Comparison of ENCODE assay signal across 19 mouse cellular contexts in the genomic region with DNA sequence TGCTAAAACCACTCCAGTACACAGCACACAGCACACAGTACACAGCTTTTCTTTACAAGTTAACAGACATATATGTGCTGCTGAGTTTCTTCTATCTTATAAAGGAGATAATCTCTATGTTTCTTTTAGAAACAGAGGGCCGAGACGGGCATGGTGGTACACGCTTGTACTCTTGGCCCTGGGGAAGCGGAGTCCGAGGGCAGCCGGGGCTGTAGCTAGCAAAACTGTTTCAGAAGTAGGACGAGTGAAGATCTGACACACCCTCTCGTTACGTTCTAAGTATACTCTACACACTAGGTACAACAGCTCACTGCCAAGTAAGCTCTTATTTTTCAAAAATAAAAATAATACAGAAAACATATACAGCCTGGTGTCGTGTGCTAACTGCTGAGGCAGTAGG. TPM values are rescaled to one million over a fixed set of nuclear protein-coding genes. Genes with fewer than 3 reads are reported as not detected.
DNase-seq lines count a peak whose midpoint lies in the region; TF ChIP-seq lines count a peak whose summit lies in the region.
"Had no signal": no experiment of that assay in that cellular context is flagged by ENCODE, and none has a peak within 500 bp of the region (broad histone marks: within the 10 kb centered on the region; RNA-seq: fewer than 3 reads in every experiment).

No protein-coding gene starts in this region.

- dilution Hi-C loops in CH12.LX (cut with MboI; ENCODE audit: extremely low pct_ligation_motif_present, extremely low pct_unique_long_range_greater_than_20kb, low sequenced_read_pairs) = no loop called here

- no peak overlapping the region for H3K27ac ChIP-seq in heart, embryonic 10.5 days
- H3K27ac ChIP-seq in heart, adult 2 months = no peak overlapping the region
- no peak overlapping the region for H3K27ac ChIP-seq in CH12.LX (ENCODE audit: insufficient read depth, low read depth)
- no peak overlapping the region for H3K27ac ChIP-seq in cerebellum, adult 2 months (ENCODE audit: insufficient read depth, low read length)

- no peak overlapping the region for H3K4me3 ChIP-seq in heart, embryonic 10.5 days
- H3K4me3 ChIP-seq in heart, adult 2 months = no peak overlapping the region
- H3K4me3 ChIP-seq in CH12.LX (replicated peaks in 1 of 3; ENCODE audit: low read depth in 2 of 3, low read length in 2 of 3, poor library complexity in 1 of 3) = no peak overlapping the region
- no peak overlapping the region for H3K4me3 ChIP-seq in cerebellum, adult 2 months (replicated peaks; ENCODE audit: insufficient read depth, low read depth, low read length)

- 92% methylated on average over 10 of the region's 10 CpGs for WGBS in heart, embryonic 10.5 days
- 90% methylated on average over 10 of the region's 10 CpGs for WGBS in heart, adult 2 months
- 95% methylated on average over 10 of the region's 10 CpGs for WGBS in cerebellum, adult 2 months

- intact Hi-C loops in heart, postnatal 10 days (cut with DNase I) = loop anchor here (10.0 kb wide), 1 partner anchor 224 kb away; a partner anchor contains a TSS
- intact Hi-C loops in heart, adult 2 months (cut with DNase I) = no loop called here

- H3K4me1 ChIP-seq in heart, embryonic 10.5 days = no peaks in the 10 kb centered on the region
- no peaks in the 10 kb centered on the region for H3K4me1 ChIP-seq in heart, adult 2 months (ENCODE audit: control insufficient read depth, insufficient read depth, low read length)
- H3K4me1 ChIP-seq in CH12.LX (ENCODE audit: control insufficient read depth in 1 of 2, insufficient read depth in 2 of 2) = peaks cover 0 to 1% of the 10 kb centered on the region in 2 experiments; a peak in 1 of 4 replicates
- no peaks in the 10 kb centered on the region for H3K4me1 ChIP-seq in cerebellum, adult 2 months (ENCODE audit: control insufficient read depth, insufficient read depth, low read length)

- no peaks in the 10 kb centered on the region for H3K79me2 ChIP-seq in heart, adult 2 months (replicated peaks; ENCODE audit: control insufficient read depth, insufficient read depth, low read length)
- H3K79me2 ChIP-seq in CH12.LX (replicated peaks; ENCODE audit: control insufficient read depth, extremely low read depth, insufficient read depth, poor library complexity, severe bottlenecking) = peaks cover 16% of the 10 kb centered on the region

- in situ Hi-C loops in CH12.LX (cut with MboI; ENCODE audit: low pct_ligation_motif_present, low pct_unique_long_range_greater_than_20kb, low sequenced_read_pairs) = no loop called here

- H3K9me3 ChIP-seq in heart, embryonic 10.5 days = no peaks in the 10 kb centered on the region
- no peaks in the 10 kb centered on the region for H3K9me3 ChIP-seq in CH12.LX (replicated peaks; ENCODE audit: low read length)
- H3K9me3 ChIP-seq: G1E had no signal

- peak; percentile 60 for DNase-seq in heart, adult 11 months
- no peak for DNase-seq in heart, postnatal 10 days
- peak; percentile 61 for DNase-seq in heart, embryonic 10.5 days (ENCODE audit: low spot score)
- DNase-seq in heart, adult 2 months = no peak
- no peak for DNase-seq in CH12.LX (ENCODE audit: extremely low read depth)
- no peak for DNase-seq in cerebellum, adult 2 months
- DNase-seq: adrenal gland, adult 2 months; adrenal gland, adult 8-10 months; adrenal gland, postnatal 10 days; adrenal gland, postnatal 14 days; adrenal gland, postnatal 25 days; adrenal gland, postnatal 36 days; B cell, adult 2 months; cerebellum, adult 11 months; cerebellum, adult 11-12 months; cerebellum, adult 18-20 months; cerebellum, adult 8-10 months had no signal

- peaks cover 98% of the 10 kb centered on the region for H3K36me3 ChIP-seq in heart, embryonic 10.5 days
- H3K36me3 ChIP-seq in heart, adult 2 months (ENCODE audit: control insufficient read depth, insufficient read depth, low read length) = peaks cover 2% of the 10 kb centered on the region
- peaks cover 70 to 98% of the 10 kb centered on the region in 2 experiments for H3K36me3 ChIP-seq in CH12.LX (replicated peaks in 1 of 2; ENCODE audit: control insufficient read depth in 1 of 2, insufficient read depth in 1 of 2, low read length in 1 of 2)

- no peak for TF ChIP-seq EP300 in heart, adult 2 months (IDR thresholded peaks at IDR 0.05; ENCODE audit: insufficient read depth, low read depth, low read length)
- no peak for TF ChIP-seq EP300 in CH12.LX (IDR thresholded peaks at IDR 0.05; ENCODE audit: low read length)

- TF ChIP-seq RAD21 in CH12.LX (IDR thresholded peaks at IDR 0.05; ENCODE audit: low read depth, low read length) = no peak

- no peak for TF ChIP-seq POLR2A in heart, adult 2 months (IDR thresholded peaks at IDR 0.05; ENCODE audit: insufficient read depth, low read depth, low read length)
- peak; percentile 20; the same call in 1 of the 2 replicates for TF ChIP-seq POLR2A in CH12.LX (IDR thresholded peaks at IDR 0.05; ENCODE audit: low read depth, low read length)
- TF ChIP-seq POLR2A in cerebellum, adult 2 months (IDR thresholded peaks at IDR 0.05; ENCODE audit: borderline replicate concordance, insufficient read depth, low read length) = no peak

- TF ChIP-seq CTCF in heart, adult 2 months (IDR thresholded peaks at IDR 0.05) = no peak
- TF ChIP-seq CTCF in CH12.LX (conservative IDR thresholded peaks at IDR 0.05 in 1 of 2, IDR thresholded peaks at IDR 0.05 in 1 of 2; ENCODE audit: low read depth in 2 of 2, low read length in 2 of 2) = no peak
- TF ChIP-seq CTCF in cerebellum, adult 2 months (IDR thresholded peaks at IDR 0.05; ENCODE audit: borderline replicate concordance, insufficient read depth, low read depth, low read length) = no peak

- no peak overlapping the region for H3K9ac ChIP-seq in heart, adult 2 months (ENCODE audit: low read depth, low read length)
- no peak overlapping the region for H3K9ac ChIP-seq in CH12.LX (ENCODE audit: insufficient read depth, low read depth)

- H3K27me3 ChIP-seq in heart, embryonic 10.5 days (ENCODE audit: insufficient read depth, poor library complexity, severe bottlenecking) = no peaks in the 10 kb centered on the region
- H3K27me3 ChIP-seq in heart, adult 2 months (ENCODE audit: control insufficient read depth, insufficient read depth, low read length) = no peaks in the 10 kb centered on the region
- H3K27me3 ChIP-seq in CH12.LX (replicated peaks) = no peaks in the 10 kb centered on the region
- no peaks in the 10 kb centered on the region for H3K27me3 ChIP-seq in cerebellum, adult 2 months (ENCODE audit: control insufficient read depth, insufficient read depth, low read length)
- H3K27me3 ChIP-seq: Patski had no signal

- no peak overlapping the region for H3K4me2 ChIP-seq in CH12.LX (ENCODE audit: insufficient read depth, low read depth, poor library complexity, severe bottlenecking)

TF ChIP-seq in CH12.LX, 34 proteins besides CTCF, POLR2A, EP300 and RAD21:
- TF ChIP-seq BHLHE40 (IDR thresholded peaks at IDR 0.05; ENCODE audit: low read depth, low read length) (no peak), MEF2A (IDR thresholded peaks at IDR 0.05; ENCODE audit: borderline replicate concordance, low read depth, low read length) (no peak), JUND (conservative IDR thresholded peaks at IDR 0.05; ENCODE audit: low read depth, low read length) (no peak), ZKSCAN1 (IDR thresholded peaks at IDR 0.05; ENCODE audit: borderline replicate concordance, low read depth, low read length) (no peak), ZC3H11A (IDR thresholded peaks at IDR 0.05; ENCODE audit: low read depth, low read length) (no peak), TBP (conservative IDR thresholded peaks at IDR 0.05; ENCODE audit: low read depth, low read length) (no peak), CHD1 (IDR thresholded peaks at IDR 0.05; ENCODE audit: low read depth, low read length) (no peak), USF2 (conservative IDR thresholded peaks at IDR 0.05; ENCODE audit: low read depth, low read length) (no peak), MXI1 (IDR thresholded peaks at IDR 0.05; ENCODE audit: low read depth, low read length) (no peak)
TF ChIP-seq in CH12.LX: peak in this region for 0.

RNA-seq across cellular contexts. Expression of a gene that starts 13.7 kb away (rescaled TPM):
- 10 to 100 TPM; 67.4 to 76.5 TPM for total RNA-seq in heart, postnatal 10 days (2021)
- polyA plus RNA-seq in heart, embryonic 10.5 days (2016; fragmentation: Nextera tagmentation; extraction: Ambion mirVana) = 114 TPM in 2 replicates
- total RNA-seq in heart, adult 2 months (2021) = 10 to 100 TPM; 41.7 to 44.9 TPM
- 10.0 and 17.2 TPM in 2 replicates for polyA plus RNA-seq in heart, adult 2 months (2012; rRNA removed)
- total RNA-seq in CH12.LX (2012; rRNA removed) = 67.1 and 85.9 TPM in 2 replicates
- 145 and 150 TPM in 2 replicates for total RNA-seq in CH12.LX (2014; rRNA removed)
- 163 and 167 TPM in 2 replicates for polyA plus RNA-seq in CH12.LX (2012; ENCODE audit: insufficient read length, low read depth)
- 27.7 and 29.7 TPM in 2 replicates for polyA plus RNA-seq in cerebellum, adult 2 months (2012; rRNA removed)

RNA-seq across cellular contexts. Expression of a gene that starts 56.4 kb away (rescaled TPM):
- 10 to 100 TPM; 14.2 to 16.7 TPM for total RNA-seq in heart, postnatal 10 days (2021)
- 36.2 and 41.9 TPM in 2 replicates for polyA plus RNA-seq in heart, embryonic 10.5 days (2016; fragmentation: Nextera tagmentation; extraction: Ambion mirVana)
- total RNA-seq in heart, adult 2 months (2021) = 1 to 10 TPM; 8.4 to 9.0 TPM
- polyA plus RNA-seq in heart, adult 2 months (2012; rRNA removed) = 8.3 and 11.5 TPM in 2 replicates
- total RNA-seq in CH12.LX (2012; rRNA removed) (33.9 and 42.6 TPM in 2 replicates), CH12.LX (2014; rRNA removed) (67.0 and 70.9 TPM in 2 replicates)
- polyA plus RNA-seq in CH12.LX (2012; ENCODE audit: insufficient read length, low read depth) = 52.2 and 52.4 TPM in 2 replicates
- polyA plus RNA-seq in cerebellum, adult 2 months (2012; rRNA removed) = 33.1 and 34.0 TPM in 2 replicates

RNA-seq across cellular contexts. Expression of a gene that starts 56.5 kb away (rescaled TPM):
- 1 to 10 TPM; 1.6 to 2.4 TPM for total RNA-seq in heart, postnatal 10 days (2021)
- 0.74 and 0.87 TPM in 2 replicates for polyA plus RNA-seq in heart, embryonic 10.5 days (2016; fragmentation: Nextera tagmentation; extraction: Ambion mirVana)
- total RNA-seq in heart, adult 2 months (2021) = 1 to 10 TPM; 1.6 to 2.3 TPM
- polyA plus RNA-seq in heart, adult 2 months (2012; rRNA removed) = 0.12 and 0.41 TPM in 2 replicates
- total RNA-seq in CH12.LX (2012; rRNA removed) = 1.1 and 1.2 TPM in 2 replicates
- total RNA-seq in CH12.LX (2014; rRNA removed) = 1.3 and 1.6 TPM in 2 replicates
- 1.4 and 1.5 TPM in 2 replicates for polyA plus RNA-seq in CH12.LX (2012; ENCODE audit: insufficient read length, low read depth)
- 0.73 and 0.82 TPM in 2 replicates for polyA plus RNA-seq in cerebellum, adult 2 months (2012; rRNA removed)

Comparison
In these comparisons a context has a peak if more than half of its experiments do, and no peak if none do; other contexts are left out.
1. DNase-seq: peak in heart, adult 11 months (single experiment) and heart, embryonic 10.5 days (single experiment); none in heart, postnatal 10 days (0 of 2), heart, adult 2 months (0 of 2), CH12.LX (single experiment) and cerebellum, adult 2 months (0 of 2).